Mouse (Mus musculus) testis, postnatal 10 days (tissue): ENCODE results near the gene Trpc7.

Experiments used
- DNase-seq: peaks from one replicate; pipeline ENCODE4 v3.0.0; 2021; ENCODE audit warnings: low spot score

The Trpc7 gene

GRCm38 (mm10) chr13:56746739-56747532 is 148.9 kb downstream of the Trpc7 start:
- DNase-seq: no peak

GRCm38 (mm10) chr13:56742325-56742901 is 153.4 kb downstream of the Trpc7 start:
- DNase-seq: peak; percentile 34

GRCm38 (mm10) chr13:56741691-56742090 is 154.1 kb downstream of the Trpc7 start:
- peak; percentile 35 for DNase-seq

GRCm38 (mm10) chr13:56740496-56740895 is 155.3 kb downstream of the Trpc7 start:
- DNase-seq: peak; percentile 31

GRCm38 (mm10) chr13:56739556-56739955 is 156.2 kb downstream of the Trpc7 start:
- DNase-seq: peak; percentile 28

GRCm38 (mm10) chr13:56735212-56735875 is 160.4 kb downstream of the Trpc7 start:
- no peak for DNase-seq

GRCm38 (mm10) chr13:56734617-56735016 is 161.2 kb downstream of the Trpc7 start:
- no peak for DNase-seq

- no peak for DNase-seq
Observed at GRCm38 (mm10) chr13:56729046-56729445, 166.7 kb downstream of the Trpc7 start.

- DNase-seq: no peak
Observed at GRCm38 (mm10) chr13:56726551-56726950, 169.2 kb downstream of the Trpc7 start.
